Mouse (Mus musculus): Measurements from ENCODE around the gene Poc5. TPM values are rescaled to one million over a fixed set of nuclear protein-coding genes. Genes with fewer than 3 reads are reported as not detected.

Poc5 gene
- polyA plus RNA-seq, 1 experiment from 2014 or later: 25.8 TPM

GRCm38 (mm10) chr13:96458018-96458417 lies 69.9 kb downstream of the Poc5 start:
- no peak overlapping the region for H3K27ac ChIP-seq (ENCODE audit: low read depth, low read length)
- no peak overlapping the region for H3K4me2 ChIP-seq (ENCODE audit: low read depth, low read length)
- no peak overlapping the region for H3K4me3 ChIP-seq (ENCODE audit: low read depth, low read length)
- 85% methylated on average over 5 of the region's 5 CpGs for WGBS
- no peaks in the 10 kb centered on the region for H3K36me3 ChIP-seq (ENCODE audit: control insufficient read depth, insufficient read depth, low read length)
- ATAC-seq (ENCODE audit: low read depth): no peak
- no peaks in the 10 kb centered on the region for H3K9me3 ChIP-seq (ENCODE audit: control insufficient read depth, low read length)
- no peaks in the 10 kb centered on the region for H3K27me3 ChIP-seq (ENCODE audit: control insufficient read depth, insufficient read depth, low read length)
- H3K4me1 ChIP-seq (ENCODE audit: control insufficient read depth, insufficient read depth, low read length): no peaks in the 10 kb centered on the region
- no peak overlapping the region for H3K9ac ChIP-seq (replicated peaks; ENCODE audit: low read depth, low read length)

GRCm38 (mm10) chr13:96458606-96459005 lies 70.5 kb downstream of the Poc5 start:
- ATAC-seq (ENCODE audit: low read depth): no peak
- Histone ChIP-seq H3K36me3 (ENCODE audit: control insufficient read depth, insufficient read depth, low read length) (no peaks in the 10 kb centered on the region), H3K27me3 (ENCODE audit: control insufficient read depth, insufficient read depth, low read length) (no peaks in the 10 kb centered on the region), H3K4me2 (ENCODE audit: low read depth, low read length) (no peak overlapping the region), H3K27ac (ENCODE audit: low read depth, low read length) (no peak overlapping the region), H3K4me1 (ENCODE audit: control insufficient read depth, insufficient read depth, low read length) (no peaks in the 10 kb centered on the region), H3K9me3 (ENCODE audit: control insufficient read depth, low read length) (no peaks in the 10 kb centered on the region), H3K4me3 (ENCODE audit: low read depth, low read length) (no peak overlapping the region), H3K9ac (replicated peaks; ENCODE audit: low read depth, low read length) (no peak overlapping the region)
- 83% methylated on average over 4 of the region's 4 CpGs for WGBS

- Histone ChIP-seq H3K36me3 (ENCODE audit: control insufficient read depth, insufficient read depth, low read length) (no peaks in the 10 kb centered on the region), H3K27me3 (ENCODE audit: control insufficient read depth, insufficient read depth, low read length) (no peaks in the 10 kb centered on the region), H3K27ac (ENCODE audit: low read depth, low read length) (no peak overlapping the region), H3K9ac (replicated peaks; ENCODE audit: low read depth, low read length) (no peak overlapping the region), H3K4me3 (ENCODE audit: low read depth, low read length) (no peak overlapping the region), H3K4me1 (ENCODE audit: control insufficient read depth, insufficient read depth, low read length) (no peaks in the 10 kb centered on the region), H3K9me3 (ENCODE audit: control insufficient read depth, low read length) (no peaks in the 10 kb centered on the region), H3K4me2 (ENCODE audit: low read depth, low read length) (no peak overlapping the region)
- ATAC-seq (ENCODE audit: low read depth): no peak
- 55% methylated on average over 1 of the region's 1 CpGs for WGBS
These were observed 74.5 kb downstream of the Poc5 start for GRCm38 (mm10) chr13:96462644-96463043.

GRCm38 (mm10) chr13:96465315-96465714 lies 77.2 kb downstream of the Poc5 start:
- Histone ChIP-seq H3K4me3 (ENCODE audit: low read depth, low read length) (no peak overlapping the region), H3K9ac (replicated peaks; ENCODE audit: low read depth, low read length) (no peak overlapping the region), H3K4me1 (ENCODE audit: control insufficient read depth, insufficient read depth, low read length) (no peaks in the 10 kb centered on the region), H3K27ac (ENCODE audit: low read depth, low read length) (no peak overlapping the region), H3K36me3 (ENCODE audit: control insufficient read depth, insufficient read depth, low read length) (no peaks in the 10 kb centered on the region), H3K27me3 (ENCODE audit: control insufficient read depth, insufficient read depth, low read length) (no peaks in the 10 kb centered on the region), H3K9me3 (ENCODE audit: control insufficient read depth, low read length) (no peaks in the 10 kb centered on the region), H3K4me2 (ENCODE audit: low read depth, low read length) (no peak overlapping the region)
- no peak for ATAC-seq (ENCODE audit: low read depth)
- WGBS: 40% methylated on average over 5 of the region's 5 CpGs

Small RNA genes within 50 kb of the gene (microRNA-seq; reads per million reads assigned to microRNA genes)
- not detected for gene Gm25213

Other genes starting within 250 kb of the Poc5 start
- not detected in 2 replicates for gene Ankdd1b, start 82.9 kb downstream of the Poc5 start, polyA plus RNA-seq (2014; fragmentation: Nextera tagmentation; extraction: Ambion mirVana)
- gene Gm17622, start 102.4 kb downstream of the Poc5 start, polyA plus RNA-seq (2014; fragmentation: Nextera tagmentation; extraction: Ambion mirVana): not detected in 2 replicates
- gene Polk, start 154.3 kb downstream of the Poc5 start, polyA plus RNA-seq (2014; fragmentation: Nextera tagmentation; extraction: Ambion mirVana): 6.7 and 7.4 TPM in 2 replicates
- gene Col4a3bp, start 154.3 kb downstream of the Poc5 start, polyA plus RNA-seq (2014; fragmentation: Nextera tagmentation; extraction: Ambion mirVana): 10.0 and 14.6 TPM in 2 replicates